Mouse (Mus musculus) kidney, postnatal 4 days (tissue): ENCODE measurements around the gene Trmt10b.

Experiments
- DNase-seq, 2 experiments: peaks; one replicate each; pipeline ENCODE4 v3.0.0; 2021; ENCODE audit warnings: mixed read lengths in 2 of 2

Gene Trmt10b

GRCm38 (mm10) chr4:45296662-45297564, at the start of gene Trmt10b:
Trmt10b (plus strand) TSS chr4:45297127.
- peak; percentile 79 to 82 for DNase-seq

- DNase-seq: no peak
These were observed 45.7 kb upstream of the Trmt10b start for GRCm38 (mm10) chr4:45251265-45251664.

GRCm38 (mm10) chr4:45252861-45253262, 44.1 kb upstream of the Trmt10b start:
- no peak for DNase-seq

- no peak for DNase-seq
These were observed 42.9 kb upstream of the Trmt10b start for GRCm38 (mm10) chr4:45253839-45254601.

GRCm38 (mm10) chr4:45259232-45259832, 37.6 kb upstream of the Trmt10b start:
- DNase-seq: no peak

GRCm38 (mm10) chr4:45261551-45261950, 35.4 kb upstream of the Trmt10b start:
- DNase-seq: no peak

GRCm38 (mm10) chr4:45267883-45268282, 29.0 kb upstream of the Trmt10b start:
- no peak for DNase-seq

GRCm38 (mm10) chr4:45271041-45271452, 25.9 kb upstream of the Trmt10b start:
- DNase-seq: peak; percentile 30 to 38

- DNase-seq: no peak
These were observed 21.2 kb upstream of the Trmt10b start for GRCm38 (mm10) chr4:45275770-45276169.

- DNase-seq: peak; percentile 43 to 62
These were observed 17.6 kb upstream of the Trmt10b start for GRCm38 (mm10) chr4:45279292-45279691.

- peak; percentile 56 to 76 for DNase-seq
These were observed 16.9 kb upstream of the Trmt10b start for GRCm38 (mm10) chr4:45279981-45280548.

- peak in 1 of 2 experiments; percentile 27 for DNase-seq
These were observed 10.6 kb upstream of the Trmt10b start for GRCm38 (mm10) chr4:45286318-45286717.

- DNase-seq: no peak
These were observed 9.0 kb upstream of the Trmt10b start for GRCm38 (mm10) chr4:45287906-45288305.

GRCm38 (mm10) chr4:45305536-45305935, 8.6 kb downstream of the Trmt10b start:
- DNase-seq: no peak

- DNase-seq: peak; percentile 43 to 52
These were observed 11.1 kb downstream of the Trmt10b start for GRCm38 (mm10) chr4:45308046-45308445.

- DNase-seq: no peak
These were observed 11.7 kb downstream of the Trmt10b start for GRCm38 (mm10) chr4:45308606-45309005.

- DNase-seq: no peak
These were observed 14.1 kb downstream of the Trmt10b start for GRCm38 (mm10) chr4:45311056-45311455.

- DNase-seq: peak; percentile 86 to 92
These were observed 23.4 kb downstream of the Trmt10b start for GRCm38 (mm10) chr4:45320159-45320816.

- DNase-seq: no peak
These were observed 34.2 kb downstream of the Trmt10b start for GRCm38 (mm10) chr4:45331139-45331538.

- DNase-seq: no peak
These were observed 35.5 kb downstream of the Trmt10b start for GRCm38 (mm10) chr4:45332466-45332865.

GRCm38 (mm10) chr4:45341226-45341625, 44.3 kb downstream of the Trmt10b start:
- no peak for DNase-seq

- peak; percentile 96 to 97 for DNase-seq
These were observed 44.8 kb downstream of the Trmt10b start, which contains the start of gene Dcaf10 for GRCm38 (mm10) chr4:45341669-45342249. Dcaf10 (plus strand) TSS chr4:45342101.
